Mouse (Mus musculus) adrenal gland (tissue): ENCODE data around the gene Rgs13.

ENCODE experiments used
- intact Hi-C: fragments of 180-260 bp; cut with DNase I; formaldehyde crosslinking; loops from one replicate; pipeline ENCODE4 v1.15.1; 2025
- long read RNA-seq, 2 experiments: library from polyadenylated mRNA; unstranded; transcript quantifications; one replicate each; pipeline ENCODE4 v2.0.0; 2020; ENCODE audit warnings: borderline replicate concordance in 1 of 2; ENCODE audit not compliant: insufficient replicate concordance in 1 of 2

The Rgs13 gene
- long read RNA-seq, experiment 1 = 0 reads
- long read RNA-seq, experiment 2 = 0 reads

DNA sequence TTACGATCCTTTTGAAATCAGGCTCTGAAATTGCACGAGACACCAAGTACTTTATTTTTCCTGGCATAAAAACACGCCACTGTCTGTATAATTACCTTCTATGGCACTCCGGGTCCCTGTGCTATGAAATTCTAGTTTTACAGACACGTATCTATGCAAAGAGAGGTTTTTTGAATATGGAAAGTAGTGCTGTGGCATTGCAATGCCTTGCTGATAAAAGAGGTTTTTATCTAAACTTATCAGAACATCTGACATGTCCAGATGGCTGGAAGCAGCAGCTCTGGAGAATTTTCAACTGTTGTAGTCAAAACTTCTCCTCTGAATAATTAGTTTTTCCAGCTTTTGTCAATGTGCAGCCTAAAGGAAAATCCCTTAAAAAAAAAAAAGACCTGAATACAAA lies at the start of gene Rgs13:
Gene Rgs13 (minus strand): TSS at position 207 of the 400 bp plus-strand sequence.
- intact Hi-C loops = no loop called here

DNA sequence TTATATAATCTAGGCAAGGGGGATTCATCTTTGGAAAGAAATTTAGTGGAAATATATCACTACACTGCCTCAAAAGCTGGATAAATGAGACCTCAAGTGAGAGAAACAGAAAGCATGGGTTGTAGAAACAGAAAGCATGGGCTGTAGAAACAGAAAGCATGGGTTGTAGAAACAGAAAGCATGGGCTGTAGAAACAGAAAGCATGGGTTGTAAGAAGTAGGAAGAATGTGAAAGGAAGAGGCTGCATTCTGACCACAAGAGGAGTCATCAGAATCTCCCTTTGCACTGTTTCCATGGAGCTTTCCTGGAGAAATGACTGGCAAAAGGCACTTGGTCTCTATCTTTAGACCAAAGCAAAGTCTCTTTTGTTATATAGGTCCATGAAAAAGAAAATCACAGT lies 38.1 kb upstream of the Rgs13 start:
- intact Hi-C loops = no loop called here

DNA sequence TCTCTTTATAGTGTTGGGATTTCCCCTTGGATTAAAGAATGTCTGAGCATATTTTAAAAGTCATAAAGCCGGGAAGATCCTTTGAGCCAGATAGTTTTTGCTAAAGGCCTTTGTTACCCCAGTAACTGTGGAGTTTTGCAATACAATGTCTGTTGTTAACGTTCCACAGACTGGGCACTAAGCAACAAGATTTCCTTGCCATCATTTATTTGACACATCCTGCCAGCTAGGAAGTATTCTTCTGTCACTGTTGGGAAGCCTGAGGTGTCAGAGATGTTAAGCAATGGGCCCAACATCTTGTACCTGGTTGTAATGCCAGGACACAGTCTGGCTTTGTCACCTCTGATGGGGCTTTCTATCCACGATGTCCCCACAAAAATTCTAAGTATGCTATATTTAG lies 33.7 kb upstream of the Rgs13 start:
- intact Hi-C loops = no loop called here

DNA sequence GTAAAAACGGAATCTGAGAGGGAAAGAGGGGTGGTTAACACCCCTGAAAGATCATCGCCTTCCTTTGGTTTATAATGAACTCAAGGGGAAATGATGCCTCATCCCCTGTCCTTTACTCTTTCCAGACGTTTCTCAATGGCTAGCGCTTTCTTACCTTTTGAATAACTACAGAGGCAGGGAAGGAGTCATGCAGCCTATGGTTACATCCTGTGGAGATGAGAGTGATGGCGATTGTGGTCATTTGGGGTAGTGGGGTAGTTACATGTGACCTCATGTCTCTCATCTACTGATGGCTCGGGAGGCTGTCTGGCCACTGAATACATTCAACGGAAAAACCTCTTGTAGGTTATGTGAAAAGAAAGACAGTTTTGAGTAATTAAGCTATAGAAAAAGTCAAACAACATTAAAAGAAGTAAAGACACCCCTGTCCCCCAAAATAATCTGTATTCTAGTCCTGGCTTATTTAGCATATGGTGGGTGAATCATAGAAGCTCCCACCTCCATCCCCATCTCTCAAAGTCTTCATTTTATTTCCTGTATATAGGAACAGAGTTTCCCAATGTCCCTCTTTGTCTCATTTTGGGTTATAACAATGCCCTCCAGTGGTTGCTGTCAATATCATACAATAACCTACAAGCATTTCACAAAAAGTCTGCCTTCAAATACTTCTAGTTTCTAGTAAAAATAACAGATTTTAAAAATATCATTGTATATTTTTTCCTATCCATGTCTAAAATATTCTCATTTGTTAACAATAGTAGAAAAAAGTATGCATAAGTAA lies 29.3 kb upstream of the Rgs13 start:
- intact Hi-C loops = no loop called here

DNA sequence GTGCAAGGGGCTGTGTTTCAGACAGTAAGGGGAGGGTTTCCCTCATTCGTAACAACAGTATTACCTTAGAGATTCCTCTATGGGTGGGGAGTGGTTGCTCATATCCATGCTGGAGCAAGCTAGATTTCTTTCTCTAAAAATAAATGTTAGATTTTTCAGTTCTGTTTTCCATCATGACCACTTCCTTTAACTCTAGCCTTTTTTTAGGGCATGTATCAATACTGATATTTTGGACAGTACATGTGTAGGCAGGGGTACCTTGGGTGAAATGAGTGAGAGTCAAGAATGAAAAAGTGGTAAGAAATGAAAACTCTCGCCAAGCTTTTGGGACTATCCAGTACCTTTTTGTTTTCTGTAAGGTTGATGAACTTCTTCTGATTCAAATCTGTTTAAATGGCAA lies 27.6 kb upstream of the Rgs13 start:
- intact Hi-C loops = no loop called here

DNA sequence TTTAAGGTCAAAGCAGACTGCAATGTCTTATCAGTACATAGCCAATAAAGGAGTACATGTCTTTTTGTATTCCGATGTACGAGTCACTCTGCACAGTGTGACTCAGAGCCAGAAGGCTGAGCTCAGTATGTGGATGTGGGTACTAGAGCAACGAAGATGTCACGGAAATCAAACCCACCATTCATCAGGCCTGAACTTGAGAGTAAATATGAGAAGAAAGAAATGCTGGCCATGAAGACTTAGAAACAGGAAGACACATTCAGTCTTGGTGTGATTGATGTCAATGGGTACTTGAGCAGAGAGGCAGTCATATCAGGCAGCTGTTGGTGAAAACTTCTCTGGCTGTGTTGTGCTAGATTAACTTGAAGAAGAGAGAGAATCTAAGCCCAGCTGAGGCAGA lies 25.8 kb upstream of the Rgs13 start:
- intact Hi-C loops = no loop called here

DNA sequence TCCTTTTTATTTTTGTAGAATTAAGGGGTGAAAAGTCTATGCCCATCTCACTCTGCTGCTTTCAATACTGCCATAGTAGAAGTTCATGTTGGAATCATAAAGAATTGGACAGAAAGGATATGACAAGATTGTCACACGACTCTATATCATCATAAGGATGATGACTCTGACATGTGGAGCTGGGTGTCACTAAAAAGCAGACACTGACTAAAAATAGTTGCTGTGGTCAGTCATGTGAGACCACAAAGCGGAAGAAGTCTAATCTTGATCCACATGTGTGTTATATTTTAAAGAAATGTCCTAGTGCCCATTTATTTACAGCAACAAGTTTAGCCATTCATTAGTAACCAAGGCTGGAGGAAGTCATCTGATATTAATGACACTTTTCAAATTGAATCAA lies 23.3 kb upstream of the Rgs13 start:
- intact Hi-C loops = no loop called here

DNA sequence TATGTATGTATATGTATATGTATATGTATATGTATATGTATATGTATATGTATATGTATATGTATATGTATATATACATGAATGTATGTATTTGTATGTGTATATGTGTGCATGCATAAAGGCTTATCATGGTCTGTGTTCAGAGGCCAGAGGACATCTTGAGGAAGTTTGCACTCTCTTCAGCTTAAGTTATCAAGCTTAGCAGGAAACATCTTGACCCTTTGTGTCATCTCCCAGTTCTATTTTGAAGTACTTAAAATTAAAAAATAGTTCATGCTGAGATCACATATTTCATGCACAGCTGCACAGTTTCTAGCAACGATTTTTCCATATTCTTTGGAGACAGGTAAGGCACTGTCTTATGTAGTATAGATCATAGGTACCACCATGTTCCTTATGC lies 22.4 kb upstream of the Rgs13 start:
- intact Hi-C loops = loop anchor here (5.0 kb wide), 2 partner anchors 183 to 397 kb away; no protein-coding TSS in a partner anchor

DNA sequence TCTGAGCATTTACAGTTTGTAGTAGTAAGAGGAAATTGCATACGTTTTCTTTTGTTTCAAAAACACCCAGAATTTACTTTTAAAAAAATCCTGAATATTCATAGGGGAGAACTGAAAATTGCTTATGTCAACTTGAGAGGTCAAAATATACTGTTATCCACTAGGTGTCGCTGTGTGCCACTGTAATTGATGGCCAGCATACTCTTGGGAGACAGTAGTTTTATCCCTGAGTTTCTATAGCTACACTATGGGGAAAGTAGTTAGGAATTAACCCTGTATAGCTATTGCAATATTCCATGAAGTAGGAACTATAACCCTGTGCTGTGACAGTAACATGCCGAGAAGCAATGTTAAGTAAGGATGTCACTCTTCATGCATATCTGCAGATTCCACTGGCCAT lies 20.5 kb upstream of the Rgs13 start:
- intact Hi-C loops = loop anchor here (5.0 kb wide), 2 partner anchors 185 to 395 kb away; no protein-coding TSS in a partner anchor

DNA sequence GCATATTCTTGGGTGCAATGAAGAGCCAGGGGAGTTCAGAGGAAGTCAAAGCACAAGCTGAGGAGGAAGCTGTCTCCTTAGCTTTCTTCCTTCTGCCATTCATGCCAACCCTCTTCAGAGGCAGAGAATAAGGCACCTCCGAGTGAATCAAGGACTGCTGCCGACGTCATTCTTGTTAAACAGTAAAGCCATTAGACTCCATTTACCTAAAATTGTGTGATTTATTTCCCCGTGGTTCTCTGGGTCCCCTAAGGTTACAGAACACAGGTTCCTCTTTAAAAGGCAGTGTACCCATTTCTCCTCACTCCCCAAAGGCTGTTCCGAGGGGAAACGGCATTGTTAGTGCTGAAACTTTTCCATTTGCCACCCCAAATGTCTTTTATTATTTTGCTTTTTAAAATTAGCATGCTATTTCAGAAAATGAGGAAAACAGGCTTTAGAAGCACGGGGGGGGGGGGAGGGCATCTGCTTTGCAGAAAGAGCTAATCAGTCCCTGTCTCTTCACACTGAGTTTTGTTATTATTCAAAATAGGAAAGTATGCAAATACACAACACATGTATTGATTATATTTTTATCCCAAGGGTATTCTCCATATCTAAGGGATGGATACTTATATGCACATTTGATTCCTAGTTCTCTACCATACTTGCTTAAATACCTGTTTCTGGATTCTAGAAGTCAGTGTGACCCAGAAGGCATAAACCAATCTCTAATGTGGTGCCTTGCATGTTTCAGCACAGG lies 9.7 kb upstream of the Rgs13 start:
- intact Hi-C loops = no loop called here

DNA sequence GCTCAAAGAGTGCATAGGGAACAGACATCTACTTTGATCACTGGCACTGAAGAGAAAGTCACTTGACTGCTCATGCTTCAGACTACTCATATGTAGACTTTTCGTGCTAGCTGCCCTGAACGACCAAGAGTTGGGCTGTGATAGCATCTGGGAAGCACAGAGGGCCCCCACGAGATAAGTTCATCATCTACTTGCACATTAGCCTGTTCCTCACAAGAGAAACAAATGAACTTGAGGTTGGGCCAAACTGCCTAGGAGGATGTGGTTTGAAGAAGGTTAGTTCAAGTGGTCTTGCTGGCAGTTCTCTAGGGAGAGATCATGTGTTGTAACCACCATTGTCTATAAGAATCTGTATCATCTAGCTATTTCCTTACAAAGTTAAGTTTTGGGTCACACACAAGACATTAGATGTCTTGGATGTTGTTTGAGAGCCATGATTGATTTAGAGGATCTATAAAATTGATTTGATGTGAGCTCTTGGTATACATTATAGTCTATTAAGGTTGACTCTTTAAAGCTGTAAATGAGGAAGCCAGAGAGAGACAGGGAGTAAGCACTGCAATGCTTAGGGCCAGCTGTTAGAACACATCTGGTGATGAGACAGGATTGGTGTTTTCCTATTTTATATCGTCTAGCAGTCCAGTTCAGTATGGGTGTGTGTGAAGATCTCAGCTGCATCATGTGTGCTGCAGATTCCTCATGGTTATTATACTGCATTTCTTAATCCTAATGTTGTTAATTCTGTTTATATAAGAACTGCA lies 8.0 kb upstream of the Rgs13 start:
- intact Hi-C loops = no loop called here

DNA sequence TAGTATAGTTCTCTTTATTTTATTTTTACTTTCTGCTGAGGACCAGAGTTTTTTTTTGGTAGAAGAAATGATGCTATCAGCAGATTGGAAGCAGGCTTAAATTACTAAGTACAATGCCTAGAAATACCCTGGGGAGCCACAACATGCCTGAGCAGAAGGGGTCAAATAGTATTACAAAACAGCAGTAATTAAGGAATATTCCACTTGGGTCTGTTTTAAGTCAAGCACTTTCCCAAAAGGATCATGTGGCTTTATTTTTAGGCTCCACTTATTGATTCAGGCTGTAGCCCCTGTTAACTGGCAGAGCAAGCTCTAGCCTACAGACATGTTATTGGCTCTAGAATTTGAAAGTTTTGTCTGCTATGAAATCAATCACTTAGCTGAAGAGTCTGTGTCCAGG lies 6.5 kb upstream of the Rgs13 start:
- intact Hi-C loops = no loop called here

DNA sequence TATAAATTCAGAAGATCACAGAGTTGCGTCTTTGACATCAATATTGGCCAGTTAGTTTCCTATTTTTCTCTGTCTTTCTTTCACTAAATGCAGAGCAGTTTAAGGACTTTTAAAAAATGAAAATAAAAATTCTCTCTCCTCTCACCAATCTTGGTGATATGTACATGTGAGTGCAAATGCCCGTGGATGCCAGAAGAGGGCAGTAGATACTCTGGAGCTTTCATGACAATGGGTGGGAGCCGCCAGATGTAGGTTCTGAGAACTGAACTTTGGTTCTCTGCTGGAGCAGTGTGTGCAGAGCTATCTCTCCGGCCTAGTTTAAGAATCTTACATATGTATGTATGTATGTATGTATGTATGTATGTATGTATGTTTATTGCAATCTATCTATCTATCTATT lies 2.4 kb upstream of the Rgs13 start:
- intact Hi-C loops = no loop called here

DNA sequence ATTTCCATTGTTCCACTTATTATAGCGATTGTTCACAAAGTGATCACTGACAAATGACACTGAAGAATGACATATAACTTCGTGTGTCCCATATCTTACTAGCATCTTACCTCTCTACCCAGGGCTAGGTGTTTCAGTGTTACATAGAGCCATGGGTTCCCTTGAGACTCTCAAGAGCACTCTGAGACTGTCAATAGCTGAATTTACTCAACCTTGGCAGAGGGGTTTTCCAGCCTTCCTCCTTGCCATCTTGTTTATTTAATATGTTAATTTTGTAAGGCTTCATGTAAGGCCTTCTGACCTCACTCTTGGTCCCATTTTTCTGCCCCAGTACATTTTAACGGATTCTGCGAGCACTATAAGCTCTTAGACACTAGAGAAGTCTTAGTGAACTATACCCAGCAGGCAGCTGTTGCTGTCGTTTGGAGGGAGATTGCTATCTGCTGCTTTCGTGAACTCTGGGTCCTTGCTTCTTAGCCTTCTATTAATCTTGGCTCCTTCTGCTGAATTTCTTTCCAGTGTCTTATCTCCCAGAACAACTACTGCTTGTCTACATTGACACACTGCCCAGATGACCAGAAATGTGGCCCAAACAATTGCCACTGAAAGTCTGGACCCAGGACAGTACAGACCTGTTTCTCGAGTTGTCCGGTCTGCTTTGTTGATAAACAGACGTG lies 1.2 kb upstream of the Rgs13 start:
- intact Hi-C loops = no loop called here

DNA sequence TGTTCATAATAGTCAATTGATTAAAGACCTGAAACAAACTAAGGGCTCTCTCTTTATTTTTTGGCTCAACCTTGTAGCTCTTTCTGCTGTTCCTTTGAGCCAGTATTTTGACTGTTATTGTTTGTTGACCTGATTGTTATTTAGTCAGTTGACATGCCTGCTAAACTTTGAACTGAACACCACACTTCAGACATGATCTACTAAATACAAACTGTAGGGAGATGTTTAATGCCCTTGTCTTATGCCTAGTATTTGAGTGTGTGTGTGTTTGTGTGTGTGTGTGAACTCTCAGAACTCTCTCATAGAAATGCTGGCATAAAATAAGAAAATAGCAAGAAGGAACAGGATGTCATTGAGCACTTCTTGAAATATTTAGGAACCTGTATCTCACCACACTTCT lies 448 bp upstream of the Rgs13 start:
- intact Hi-C loops = no loop called here

DNA sequence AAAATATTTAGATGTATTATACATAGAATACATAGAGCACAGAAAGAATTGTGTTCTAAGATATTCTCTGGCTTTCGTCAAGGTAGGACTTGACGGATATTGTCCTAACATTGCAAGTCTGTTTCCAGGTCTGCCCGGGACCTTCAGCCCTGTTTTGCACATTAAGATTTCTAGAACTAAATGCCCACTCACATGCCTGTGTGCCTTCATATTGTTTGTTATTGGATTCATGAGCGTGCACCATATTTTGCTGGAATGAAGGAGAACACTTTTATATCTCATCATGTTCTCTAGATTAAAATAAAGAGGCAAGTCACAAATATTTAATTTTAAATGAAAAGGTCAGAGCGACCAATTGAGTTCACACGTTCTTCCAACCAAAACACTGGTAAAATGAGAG lies 2.4 kb downstream of the Rgs13 start:
- intact Hi-C loops = no loop called here

DNA sequence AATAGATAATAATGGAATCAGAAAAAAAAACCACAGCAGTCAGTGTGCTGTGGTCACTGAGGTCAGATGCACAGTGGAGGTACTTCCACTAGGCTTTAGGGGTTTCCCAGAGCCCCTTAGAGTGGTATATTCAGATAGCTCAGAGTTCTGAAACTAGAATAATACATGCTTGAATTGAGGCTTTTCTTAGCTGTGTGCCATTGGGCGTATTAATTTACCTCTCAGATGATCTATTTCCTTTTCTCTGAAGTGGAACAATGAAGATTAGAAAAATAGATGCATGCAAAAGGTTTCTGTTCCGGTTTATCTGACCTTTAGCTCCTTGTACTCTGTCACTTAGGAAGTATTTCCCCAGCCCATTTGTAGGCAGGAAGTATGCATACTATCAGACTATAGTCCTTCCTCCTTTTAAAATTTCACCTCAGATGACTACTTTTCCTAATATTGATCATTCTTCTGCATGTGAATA lies 3.6 kb downstream of the Rgs13 start:
- intact Hi-C loops = no loop called here

DNA sequence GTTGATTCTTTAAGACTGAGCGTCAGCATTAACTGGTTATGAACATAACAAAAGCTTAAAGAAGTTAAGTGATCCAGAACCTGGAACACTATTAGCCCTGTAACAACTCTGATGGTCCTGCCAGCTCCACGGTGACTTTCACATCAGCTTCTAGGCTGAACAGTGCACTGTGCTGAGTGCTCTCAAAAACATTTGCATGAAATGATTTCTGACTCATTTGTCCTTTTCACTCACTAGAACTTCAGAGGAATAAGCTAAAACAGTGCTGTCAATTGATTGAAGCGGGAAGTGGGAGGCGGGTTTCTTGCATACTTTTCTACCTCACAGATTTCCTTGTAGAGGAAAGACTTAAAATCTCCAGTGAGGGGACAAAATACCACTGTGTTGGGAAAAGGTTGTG lies 8.3 kb downstream of the Rgs13 start:
- intact Hi-C loops = no loop called here

DNA sequence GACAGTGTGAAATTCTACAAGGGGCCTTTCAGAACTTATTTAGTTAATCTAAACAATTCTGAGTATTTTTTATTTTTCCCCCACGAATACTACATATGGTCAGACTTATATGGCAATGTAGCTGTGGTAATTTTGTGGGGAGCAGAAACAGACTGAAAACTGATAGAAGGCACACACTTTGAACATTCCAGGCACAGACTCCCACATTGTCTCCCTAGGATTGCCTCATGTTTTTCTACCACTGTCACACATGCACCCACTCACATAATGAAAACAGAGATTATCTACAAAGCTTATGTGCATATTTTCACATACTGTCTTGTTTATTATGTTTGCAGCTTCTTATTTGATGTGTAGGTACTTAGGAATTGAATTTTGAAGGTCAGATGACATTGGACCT lies 9.4 kb downstream of the Rgs13 start:
- intact Hi-C loops = no loop called here

DNA sequence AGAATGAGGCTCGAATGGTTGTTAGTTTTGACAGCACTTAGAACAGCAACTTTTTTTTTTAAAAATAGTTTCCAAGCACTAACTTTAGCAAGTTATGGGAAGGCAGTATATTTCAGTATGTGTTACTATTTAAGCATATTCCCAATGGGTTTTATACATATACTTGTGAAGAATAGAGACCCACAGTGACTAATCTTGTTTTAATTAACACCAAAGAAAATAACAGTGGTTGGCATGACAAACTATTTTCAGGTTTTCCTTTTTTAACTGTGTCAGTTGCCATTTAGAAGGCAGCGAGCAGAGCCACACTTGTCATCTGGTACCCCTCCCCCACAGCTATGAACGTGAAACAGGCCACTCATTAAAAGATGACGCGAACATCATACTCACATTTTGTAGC lies 10.3 kb downstream of the Rgs13 start:
- intact Hi-C loops = no loop called here

DNA sequence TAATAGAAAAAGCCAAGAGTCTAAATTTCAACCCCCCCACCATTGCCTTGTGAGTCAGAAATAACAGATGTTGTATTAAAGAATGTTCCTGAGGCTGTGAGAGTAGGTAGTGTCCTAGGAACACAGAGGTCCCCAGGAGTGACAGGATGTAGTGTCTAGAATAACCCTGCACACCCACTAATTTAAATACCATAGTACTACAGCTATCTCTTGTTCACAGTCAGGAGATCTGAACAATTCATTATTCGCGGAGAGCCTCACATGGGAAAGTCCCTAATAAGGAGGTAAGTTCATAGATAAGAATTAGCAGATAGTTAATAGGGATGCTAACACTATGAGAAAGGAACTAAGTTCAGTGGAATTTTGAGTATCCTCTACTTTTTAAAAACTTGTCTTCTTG lies 10.9 kb downstream of the Rgs13 start:
- intact Hi-C loops = no loop called here
